Mouse (Mus musculus): Measurements from ENCODE around the gene Gm47995.
"Not testable (repeated sequence)": the region's sequence is repeated elsewhere in the genome, so short reads cannot be mapped to it uniquely, and the experiment has no call there.

GRCm38 (mm10) chr1:151209824-151210355, 11.6 kb downstream of the Gm47995 start, which contains the start of gene Gm47996:
- TF ChIP-seq CTCF (IDR thresholded peaks at IDR 0.05; ENCODE audit: control insufficient read depth, insufficient read depth, insufficient replicate concordance, low read depth, low read length); POLR2A (IDR thresholded peaks at IDR 0.05; ENCODE audit: control insufficient read depth, low read depth, low read length): not testable (repeated sequence)
